Mouse (Mus musculus): Measurements from ENCODE around the gene Smco4.
"Not testable (repeated sequence)": the region's sequence is repeated elsewhere in the genome, so short reads cannot be mapped to it uniquely, and the experiment has no call there.

The Smco4 gene

DNA sequence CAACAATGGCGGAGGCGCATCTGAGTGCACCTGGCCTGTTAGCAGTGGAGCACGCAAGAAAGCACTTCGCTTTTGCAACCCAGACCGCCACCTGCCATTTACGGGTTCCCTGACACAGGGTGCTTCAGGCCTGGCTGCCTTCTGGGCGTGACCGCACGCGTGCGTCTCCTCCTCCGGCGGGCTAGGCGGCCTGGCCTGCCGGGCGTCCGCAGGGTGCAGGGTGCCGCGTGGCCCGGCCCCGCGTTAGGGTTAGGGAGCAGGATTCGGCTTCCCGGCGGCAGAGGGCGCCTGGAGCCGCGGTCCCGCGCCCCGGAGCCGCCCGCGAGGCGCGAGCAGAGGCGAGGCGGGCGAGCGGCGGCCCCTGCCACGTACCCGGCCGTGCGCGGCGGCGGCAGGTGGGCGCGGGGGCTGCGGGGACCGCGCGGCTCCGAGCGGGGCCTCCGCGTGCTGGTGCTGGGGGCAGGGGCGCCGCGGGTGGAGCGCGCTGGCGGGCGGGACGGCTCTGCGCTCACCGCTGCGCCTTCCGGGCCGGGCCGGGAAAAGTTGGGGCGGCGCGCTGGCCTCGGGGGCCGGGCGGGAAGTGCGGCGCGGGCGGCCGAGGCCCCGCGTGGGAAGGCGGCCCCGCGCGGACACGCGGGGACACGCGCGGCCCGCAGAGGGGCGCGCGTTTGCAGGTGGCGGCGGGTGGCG, at the start of gene Smco4:
Smco4 (plus strand) TSS at position 198 of the 690 bp plus-strand sequence.
- peak; percentile 79 to 80 for DNase-seq

DNA sequence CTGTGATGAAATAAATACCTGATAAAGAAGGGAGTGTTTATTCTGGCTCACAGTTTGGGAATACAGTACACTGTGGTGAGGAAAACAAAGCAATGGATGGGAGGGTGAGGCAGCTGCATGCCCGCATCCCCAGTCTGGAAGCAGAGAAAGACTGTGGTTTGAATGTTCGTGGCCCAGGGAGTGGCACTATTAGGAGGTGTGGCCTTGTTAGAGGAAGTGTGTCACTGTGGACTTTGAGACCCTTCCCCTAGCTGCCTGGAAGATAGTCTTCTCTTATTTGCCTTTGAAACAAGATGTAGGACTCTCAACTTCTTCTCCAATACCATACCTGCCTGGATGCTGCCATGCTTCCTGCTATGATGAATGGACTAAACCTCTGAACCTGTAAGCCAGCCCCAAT, 45.8 kb upstream of the Smco4 start:
- DNase-seq: no peak

DNA sequence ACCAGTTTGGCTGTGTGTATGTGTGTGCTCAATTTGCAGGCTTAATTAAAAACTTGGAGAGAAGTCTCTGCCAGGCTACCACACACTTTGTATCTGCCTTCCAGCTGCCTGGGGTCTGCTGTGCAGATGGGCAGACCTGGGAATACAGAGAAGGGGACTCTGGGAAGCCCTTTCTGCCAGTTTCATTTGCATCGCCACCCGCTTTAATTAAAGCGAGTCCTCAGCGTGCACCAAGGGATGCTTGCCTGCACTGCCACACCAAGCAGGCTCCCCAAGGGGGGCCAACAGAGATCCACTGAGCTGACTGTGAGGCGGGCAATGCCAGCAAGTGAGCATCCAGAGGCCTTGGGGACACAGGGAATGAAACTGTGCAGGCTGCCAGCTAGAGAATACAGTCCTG, 42.3 kb upstream of the Smco4 start:
- DNase-seq: no peak

DNA sequence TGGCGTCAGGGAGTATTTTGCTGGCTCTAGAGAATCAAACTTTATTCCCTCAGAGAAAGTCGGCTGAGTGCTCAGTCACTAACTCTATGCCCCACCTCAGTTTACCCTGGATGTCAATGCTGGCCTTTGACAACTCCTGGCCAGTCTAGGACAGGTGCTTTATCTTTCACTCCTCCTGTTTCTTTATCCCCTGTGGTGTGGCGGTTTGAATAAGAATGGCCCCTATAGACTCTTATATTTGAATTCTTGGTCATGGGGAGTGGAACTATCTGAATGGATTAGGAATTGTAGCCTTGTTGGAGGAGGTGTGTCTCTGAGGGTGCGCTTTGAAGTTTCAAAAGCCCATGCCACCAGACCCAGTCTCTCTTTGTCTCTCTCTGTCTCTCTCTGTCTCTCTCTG, 21.0 kb upstream of the Smco4 start:
- no peak for DNase-seq

DNA sequence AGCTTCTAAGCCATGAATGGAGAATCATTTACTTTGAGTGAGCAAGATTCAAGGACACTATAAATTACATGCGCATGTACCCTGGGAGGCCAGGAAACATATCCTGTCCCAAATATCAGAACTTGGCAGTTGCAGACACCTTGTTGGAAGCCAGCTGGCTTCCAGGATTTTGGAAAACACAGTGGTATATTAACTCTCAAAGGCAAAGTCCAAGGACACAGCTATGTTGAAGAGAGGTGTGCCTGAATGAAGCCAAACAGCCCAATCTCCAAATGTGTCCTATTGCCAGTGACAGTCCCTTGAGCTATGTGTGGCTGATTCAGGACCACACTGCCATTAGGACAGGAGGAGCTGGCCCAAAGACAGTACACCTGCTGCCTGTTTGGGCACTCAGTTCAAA, 20.0 kb upstream of the Smco4 start:
- DNase-seq: no peak

DNA sequence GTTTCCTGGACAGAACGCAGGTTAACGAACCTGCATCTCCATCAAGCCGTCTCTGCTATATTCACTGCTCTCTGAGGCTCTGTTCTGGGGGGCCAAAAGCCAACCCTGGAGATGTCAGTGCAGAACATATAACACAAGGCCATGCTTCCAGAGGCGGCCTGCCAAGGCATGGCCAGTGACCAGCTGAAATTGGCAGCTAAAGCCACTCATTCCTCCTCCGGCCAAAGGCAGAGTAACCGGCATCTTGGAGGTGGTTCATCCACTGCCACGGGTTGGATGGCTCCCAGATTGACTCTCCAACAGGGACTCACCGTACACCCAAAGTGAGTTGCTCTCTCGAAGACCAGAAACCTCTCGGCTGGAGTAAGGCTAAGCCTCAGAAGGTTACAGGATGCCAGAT, 15.7 kb upstream of the Smco4 start:
- no peak for DNase-seq

DNA sequence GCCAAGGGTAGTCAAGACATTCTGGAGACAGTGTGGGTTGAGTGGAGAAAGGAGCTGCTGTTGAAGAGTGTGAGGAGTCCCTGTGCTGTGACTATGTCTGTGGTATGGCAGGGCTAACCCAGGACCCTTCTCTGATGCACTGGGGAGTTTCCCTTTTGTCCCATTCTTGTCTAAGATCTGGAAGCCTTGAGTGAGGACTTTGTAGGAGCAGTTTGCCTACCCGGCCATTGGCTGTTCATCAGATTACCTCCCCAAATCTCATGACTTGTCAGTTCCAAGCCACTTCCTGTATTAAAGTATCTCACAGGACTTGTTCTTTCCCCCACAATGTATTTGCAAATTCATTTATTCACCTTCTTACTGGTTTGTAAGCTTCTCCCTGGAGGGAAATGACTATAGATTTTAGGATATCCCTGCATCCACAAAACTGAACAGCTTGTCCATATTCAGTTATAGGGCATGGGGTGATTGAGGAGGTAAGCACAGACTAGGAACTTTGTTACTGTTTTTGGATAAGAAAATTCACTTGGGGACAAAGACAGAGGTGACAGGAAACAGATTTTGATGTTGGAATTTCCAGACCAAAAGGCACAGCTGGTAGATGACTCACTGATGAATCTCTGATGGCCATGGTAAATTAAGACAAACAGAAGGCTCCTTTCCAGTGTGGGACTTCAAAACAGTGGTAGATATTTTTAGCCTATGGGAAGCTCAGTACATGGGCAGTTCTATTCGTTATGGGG, 5.4 kb upstream of the Smco4 start:
- no peak for DNase-seq

DNA sequence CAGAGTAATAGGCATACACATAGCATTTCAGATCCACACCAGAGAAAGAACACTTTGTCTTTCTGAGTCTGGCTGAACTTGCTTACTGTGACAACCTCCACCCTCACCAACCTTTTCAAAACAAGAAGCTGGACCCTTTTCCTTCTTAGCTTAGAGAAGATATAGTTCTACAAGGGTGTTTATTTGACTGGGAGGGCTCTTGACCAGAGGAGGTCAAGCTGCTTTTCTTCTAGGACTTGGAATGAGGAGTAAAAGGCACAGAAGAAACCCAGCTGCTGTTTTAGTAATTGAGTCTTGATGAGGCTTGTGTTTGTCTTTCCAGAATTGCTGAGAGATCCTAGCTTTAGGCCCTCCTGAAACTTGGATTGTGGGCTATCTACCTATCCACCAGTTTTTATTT, 3.9 kb upstream of the Smco4 start:
- no peak for DNase-seq

DNA sequence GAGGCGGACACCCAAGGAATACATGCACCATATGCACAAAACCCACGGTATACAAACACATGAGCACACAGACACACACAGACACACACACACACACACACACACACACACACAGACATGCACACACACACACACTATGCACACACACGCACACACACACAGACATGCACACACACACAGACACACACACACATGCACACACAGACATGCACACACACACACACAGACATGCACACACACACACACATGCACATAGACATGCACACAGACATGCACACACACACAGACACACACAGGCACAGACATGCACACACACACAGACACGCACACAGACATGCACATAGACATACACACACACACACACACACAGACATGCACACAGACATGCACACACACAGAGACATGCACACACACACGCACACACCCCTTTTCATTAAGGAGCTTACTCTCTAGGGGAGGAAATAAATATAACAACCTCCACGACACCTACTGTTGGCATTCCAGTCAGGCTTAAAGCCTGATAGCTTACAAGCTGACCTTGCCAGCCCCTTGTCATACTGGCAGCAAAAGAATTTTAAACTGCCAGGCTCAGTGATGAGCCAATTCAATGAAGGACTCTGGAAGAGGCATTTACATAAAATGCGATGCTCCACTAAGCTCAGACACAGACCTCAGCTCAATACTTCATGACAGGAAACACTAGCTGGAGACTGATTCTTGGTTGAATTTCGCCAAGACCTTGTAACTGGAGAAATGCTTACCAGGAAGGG, 2.7 kb upstream of the Smco4 start:
- DNase-seq: no peak

DNA sequence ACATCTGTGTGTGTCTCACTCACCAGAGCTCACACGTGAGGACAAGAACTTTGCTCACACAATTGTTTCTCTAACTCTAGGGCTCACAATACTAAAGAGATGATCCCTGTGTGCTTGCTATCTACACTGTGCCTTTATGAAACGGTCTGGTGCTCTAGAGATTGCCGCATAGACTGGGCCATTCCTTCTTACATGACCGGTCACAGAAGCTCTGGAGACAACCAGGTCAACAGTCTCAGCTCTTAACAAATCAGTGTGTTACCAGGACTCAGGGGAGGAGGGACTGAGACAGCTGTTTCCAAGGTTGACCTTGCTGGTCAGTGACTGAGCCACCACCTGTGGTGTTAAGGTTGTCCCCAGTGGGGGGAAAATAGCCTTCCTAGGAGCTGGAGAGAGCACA, 1.5 kb upstream of the Smco4 start:
- DNase-seq: no peak

DNA sequence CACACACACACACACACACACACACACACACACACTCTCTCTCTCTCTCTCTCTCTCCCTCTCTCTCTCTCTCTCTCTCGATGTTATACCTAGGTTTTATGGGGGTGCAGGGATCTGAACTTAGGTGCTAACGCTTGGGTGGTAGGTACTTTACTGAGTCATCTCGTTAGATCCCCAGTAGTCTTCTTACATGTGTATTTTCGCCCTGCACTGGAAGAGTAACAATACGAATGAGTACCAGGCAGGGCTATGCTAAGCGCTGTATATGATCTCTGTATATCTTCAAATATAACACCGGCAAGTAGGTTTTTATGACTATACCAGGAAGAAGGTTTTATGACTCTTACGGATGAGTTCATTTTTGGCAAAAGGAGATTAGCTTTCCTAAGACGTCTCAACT, 831 bp upstream of the Smco4 start:
- no peak for DNase-seq

DNA sequence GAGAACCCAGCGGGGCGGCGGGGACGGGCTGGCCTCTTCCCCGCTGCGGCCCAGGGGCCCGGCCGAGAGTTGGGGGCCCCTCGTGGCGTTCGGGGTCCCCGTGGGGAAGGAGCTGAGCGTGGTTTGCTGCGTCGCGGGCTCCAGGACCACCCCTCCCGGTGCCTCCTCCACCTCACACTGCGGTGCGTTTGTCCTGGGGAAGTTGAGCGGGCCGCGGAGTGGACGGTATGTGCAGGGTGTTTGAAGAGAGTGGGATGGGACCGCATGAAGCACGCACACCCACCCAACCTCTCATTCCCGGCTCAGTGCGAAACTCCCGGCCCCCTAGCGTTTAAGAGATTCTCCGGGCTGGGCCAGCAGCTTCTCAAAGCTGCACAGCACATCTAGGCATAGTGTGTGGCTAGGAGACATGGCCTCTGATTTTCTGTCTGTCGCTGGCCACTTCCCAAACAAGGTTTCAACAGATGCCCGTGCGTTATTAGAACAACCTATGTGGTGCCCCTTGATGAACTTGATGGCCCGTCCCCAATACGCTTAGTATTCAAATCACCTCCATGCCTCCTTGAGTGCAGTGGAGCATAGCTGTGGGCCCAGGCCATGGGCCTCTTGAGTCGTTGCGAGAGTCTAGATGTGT, 810 bp downstream of the Smco4 start:
- DNase-seq: peak; percentile 76 to 77

DNA sequence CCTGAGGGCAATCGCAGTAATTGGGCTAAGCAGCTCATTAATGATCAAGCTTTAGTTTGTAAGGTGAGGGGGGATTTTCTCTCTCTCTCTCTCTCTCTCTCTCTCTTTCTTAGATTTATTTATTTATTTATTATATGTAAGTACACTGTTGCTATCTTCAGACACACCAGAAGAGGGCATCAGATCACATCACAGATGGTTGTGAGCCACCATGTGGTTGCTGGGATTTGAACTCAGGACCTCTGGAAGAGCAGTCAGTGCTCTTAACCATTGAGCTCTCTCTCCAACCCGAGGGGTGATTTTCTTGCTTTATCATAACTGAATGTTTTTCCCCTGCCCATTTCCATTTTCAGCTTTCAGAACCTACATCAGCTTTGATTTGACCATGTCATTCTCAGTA, 2.0 kb downstream of the Smco4 start:
- DNase-seq: not testable (repeated sequence)

DNA sequence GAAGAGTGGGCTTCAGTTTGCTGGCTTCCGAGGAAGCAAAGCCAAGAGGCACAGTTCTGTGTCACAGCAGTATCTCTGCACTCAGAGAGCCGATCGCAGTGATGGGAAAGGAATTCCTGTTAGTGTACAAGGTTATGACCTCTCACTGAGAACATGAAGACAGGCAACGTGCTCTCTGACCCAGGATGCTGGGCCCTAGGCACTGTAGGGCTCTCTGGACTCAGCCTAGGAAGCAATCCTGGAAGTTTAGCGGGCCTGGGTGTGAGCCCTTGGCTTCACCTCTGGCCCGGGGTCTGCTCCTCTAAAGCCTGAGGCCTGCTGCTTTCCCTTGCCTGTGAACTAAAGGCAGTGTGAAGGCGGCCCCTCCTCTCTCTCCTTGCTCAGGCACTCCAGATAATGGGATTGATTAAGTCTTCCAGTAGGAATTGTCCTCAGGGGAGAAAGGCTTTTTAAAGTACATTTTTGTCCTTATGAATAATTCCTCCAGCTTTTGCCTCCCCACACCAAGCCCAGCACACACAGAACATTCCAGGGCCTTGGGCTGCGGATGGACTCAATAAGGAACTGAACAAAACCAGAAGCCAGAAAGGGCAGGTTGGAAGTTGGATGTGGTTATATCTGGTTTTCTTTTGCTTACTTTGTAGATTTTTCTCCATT, 2.8 kb downstream of the Smco4 start:
- DNase-seq: no peak

DNA sequence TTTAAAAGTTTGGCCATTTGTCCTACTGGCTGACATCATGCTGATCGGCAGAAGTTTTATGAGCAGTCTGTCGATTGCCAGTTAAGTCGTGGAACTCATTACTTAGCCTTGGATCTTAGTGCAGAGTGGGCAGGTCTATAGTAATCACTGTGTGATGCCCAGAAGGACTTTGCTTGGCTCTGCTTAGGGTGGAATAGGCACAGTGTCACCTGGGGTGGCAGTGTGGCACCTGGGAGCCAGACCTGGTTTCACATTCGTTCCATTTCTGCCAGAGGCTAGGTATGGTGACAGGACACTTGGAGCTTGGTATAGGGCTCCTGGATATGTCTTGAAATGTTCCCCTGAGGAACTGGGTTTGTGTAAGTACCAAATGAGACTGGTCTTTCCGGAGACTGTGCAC, 6.8 kb downstream of the Smco4 start:
- DNase-seq: no peak

DNA sequence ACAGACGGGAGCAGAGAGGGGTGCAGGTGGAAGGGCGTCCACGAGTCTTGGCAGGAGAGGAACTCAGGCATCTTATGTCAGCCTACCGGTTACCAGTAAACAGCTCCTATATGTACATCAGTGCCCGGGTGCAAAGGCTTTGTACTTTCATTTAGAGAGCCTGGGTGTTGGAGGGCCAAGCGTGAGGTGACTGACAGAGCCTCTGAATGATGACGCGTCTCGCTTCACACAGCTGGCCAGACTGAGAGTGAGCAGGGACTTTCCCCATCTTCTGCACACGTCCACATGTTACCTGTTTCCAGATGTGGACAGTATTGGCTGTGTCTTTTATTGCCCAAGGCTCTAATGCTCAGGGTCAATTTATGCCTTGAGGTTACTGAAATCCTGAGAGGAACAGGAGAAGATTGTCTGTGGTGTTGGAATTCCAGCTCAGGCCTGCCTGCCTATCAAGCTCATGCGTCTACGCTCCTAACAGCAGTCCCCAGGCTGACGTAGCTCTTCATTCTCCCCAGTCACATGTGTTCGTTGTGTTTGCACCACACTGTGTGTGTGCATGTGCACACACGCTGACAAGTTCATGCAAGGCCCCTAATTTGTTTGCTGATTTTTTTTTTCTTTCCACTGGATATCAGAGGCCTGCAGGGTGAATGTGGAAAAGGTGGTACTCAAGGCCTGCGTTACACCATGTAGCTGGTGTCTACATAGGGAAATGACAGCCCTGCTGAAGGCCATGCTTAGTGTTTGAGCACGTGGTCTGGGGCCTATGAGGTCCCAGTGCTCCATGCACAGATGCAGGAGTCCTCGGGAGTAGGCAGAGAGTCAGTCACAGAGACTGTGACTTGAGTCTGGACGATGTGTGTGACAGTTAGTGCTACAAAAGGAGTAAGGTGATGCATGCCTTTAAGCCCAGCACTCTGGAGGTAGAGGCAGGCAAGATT, 8.4 kb downstream of the Smco4 start:
- DNase-seq: no peak

DNA sequence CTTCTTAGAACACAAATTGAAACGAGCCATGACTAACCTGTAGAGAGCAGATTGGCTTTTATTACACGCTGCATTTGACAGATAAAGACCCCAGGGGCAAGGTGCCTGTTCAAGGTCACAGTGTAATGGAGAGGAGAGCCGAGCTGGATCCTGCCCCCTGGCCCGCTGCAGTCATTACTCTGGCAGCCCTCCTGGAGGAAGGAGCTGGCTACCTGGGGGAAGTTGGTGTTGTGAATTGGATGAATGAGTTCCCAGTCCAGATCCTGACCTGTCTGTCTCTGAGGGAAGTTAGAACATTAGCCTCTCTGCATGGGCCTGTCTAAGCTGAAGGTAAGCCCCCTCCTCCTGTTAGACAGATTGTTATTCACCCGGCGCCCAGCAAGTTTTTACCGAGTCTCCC, 9.2 kb downstream of the Smco4 start:
- DNase-seq: no peak

DNA sequence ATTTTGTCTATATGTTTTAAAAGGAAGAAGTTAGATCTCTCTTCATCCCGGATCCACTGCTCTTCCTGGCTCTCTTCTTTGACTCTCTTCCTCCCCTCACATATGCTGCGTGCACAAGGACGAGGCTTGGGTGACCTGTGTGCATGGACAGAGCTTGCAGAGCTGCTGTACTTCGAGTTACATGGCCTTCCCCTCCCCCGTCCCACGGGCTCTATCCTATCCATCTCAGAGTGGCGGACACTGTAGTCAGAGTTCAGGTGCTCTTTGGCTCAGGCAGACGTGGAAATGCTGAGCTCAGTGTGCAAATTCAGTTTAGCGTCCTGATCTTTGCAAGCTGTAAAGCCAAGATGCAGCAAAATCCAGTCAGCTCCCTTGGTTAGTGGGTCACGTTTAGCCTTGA, 10.1 kb downstream of the Smco4 start:
- no peak for DNase-seq

DNA sequence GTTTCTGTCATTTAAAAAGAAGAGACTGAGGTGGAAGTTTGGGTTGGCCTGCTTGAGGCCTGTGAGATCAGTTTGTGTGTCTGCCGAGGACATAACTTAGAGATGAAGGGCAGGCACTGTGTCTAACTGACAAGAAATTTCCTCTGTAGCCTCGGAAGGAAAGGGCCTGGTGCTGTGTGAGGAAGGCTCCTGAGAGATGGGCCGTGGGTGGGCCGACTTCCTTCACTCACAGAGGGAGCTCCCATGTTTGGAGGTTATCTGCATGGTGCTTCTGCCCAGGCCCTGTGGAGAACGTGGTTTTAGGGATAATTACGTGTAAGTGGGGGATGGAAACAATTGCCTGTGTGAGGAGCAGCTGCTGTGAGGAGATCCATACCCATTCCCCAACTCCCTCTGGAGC, 10.6 kb downstream of the Smco4 start:
- no peak for DNase-seq

DNA sequence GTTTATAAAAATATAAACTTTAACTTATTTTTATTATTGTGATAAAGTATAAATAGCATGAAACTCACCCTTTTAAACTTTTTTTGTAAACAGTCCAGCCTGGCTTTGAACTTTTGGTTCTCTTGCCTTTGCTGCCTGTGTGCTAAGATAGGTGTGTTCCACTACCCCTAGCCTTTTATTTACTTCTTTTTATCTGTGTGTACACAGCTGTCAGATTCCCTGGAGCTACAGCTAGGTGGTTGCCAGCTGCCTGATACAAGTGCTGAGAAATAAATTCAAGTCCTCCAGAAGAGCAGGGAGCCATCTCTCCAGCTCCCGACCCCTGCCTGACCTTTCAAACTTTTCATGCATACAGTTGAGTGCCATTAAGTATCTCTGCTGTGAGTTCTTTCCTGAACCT, 12.1 kb downstream of the Smco4 start:
- DNase-seq: no peak

DNA sequence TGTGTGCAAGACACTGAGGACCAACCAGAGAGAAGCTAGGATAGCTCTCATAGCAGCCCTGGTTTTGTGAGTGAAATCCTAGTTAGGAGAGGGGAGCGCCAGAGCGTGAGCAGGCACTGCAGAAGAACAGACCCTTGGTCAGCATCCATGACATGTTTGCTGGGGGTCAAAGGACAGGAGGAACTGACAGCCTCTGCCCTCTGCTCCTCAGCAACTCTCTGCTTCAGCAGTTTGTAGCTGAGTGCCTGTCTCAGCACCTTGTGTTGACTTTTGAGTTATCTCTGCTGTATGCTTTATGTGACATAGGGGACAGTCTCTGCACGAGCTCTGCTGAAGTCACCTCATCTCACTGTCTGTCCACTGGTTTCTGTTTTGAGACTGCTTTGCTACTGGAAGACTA, 13.6 kb downstream of the Smco4 start:
- DNase-seq: no peak

DNA sequence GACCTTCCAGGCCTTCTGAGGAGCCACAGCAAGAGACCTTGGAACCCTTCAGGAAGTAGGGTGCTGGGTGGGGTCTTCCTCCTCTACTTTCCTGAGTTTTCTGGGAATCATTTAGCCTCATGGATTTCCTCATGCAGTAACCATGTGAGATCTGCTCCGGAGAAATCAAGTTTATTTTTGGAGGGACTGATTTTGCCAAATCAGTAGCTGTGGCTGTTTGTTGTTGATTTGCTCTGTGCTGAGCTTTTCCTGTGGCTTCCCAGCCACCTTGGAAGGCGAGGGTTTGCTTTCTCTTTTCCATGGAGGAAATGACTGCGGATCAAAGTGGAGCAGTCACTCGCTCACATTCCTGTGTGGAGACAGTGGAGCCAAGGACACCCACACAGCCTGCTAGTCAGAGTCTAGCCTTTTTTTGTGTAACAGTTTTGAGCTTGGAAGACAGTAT, 14.2 kb downstream of the Smco4 start:
- DNase-seq: no peak
